Mouse (Mus musculus): ENCODE results near the gene Prss29.

Prss29 gene

GRCm38 (mm10) chr17:25361291-25361690 lies 42.8 kb downstream of the Prss29 start:
- no peak for DNase-seq

DNA sequence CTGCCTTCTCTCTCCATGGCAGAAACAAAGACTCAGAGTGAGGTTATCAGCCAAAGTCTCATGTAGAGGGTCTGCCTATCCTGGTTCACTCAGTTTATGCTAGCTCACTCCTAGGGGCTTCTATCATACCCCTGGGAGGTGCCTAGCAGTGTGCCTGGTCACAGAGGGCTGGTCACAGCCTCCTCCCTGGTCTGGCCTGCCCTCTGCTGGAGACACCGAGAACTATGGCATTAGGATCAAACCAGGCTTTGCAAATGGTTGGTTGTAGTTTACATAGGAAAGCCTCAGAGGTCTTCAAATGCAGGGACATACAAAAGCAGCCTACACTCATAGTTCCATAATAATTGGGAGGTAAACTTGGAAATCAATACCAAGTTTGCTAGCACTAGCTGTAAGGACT lies 45.3 kb downstream of the Prss29 start:
- DNase-seq, result no peak

GRCm38 (mm10) chr17:25366005-25366404 lies 47.6 kb downstream of the Prss29 start, which contains the start of gene Tpsb2:
TSS of gene Tpsb2 (plus strand) at chr17:25366305.
- DNase-seq, result no peak

GRCm38 (mm10) chr17:25368973-25369372 lies 50.5 kb downstream of the Prss29 start, which contains the start of gene Tpsg1:
TSS of gene Tpsg1 (plus strand) at chr17:25369273.
- DNase-seq, result no peak
